Mouse (Mus musculus) colon, adult 2 months (tissue): ENCODE results near the gene Arv1. TPM values are rescaled to one million over a fixed set of nuclear protein-coding genes. Genes with fewer than 3 reads are reported as not detected.

Experiments
- polyA plus RNA-seq: library from polyadenylated mRNA; depleted of rRNA; stranded (reverse); fragments of >200 nt; gene quantifications from 2 replicates; pipeline ENCODE4 v1.2.3, GENCODE M21; 2012; rRNA removed

Gene Arv1
- 11.9 and 13.1 TPM in 2 replicates for polyA plus RNA-seq

DNA sequence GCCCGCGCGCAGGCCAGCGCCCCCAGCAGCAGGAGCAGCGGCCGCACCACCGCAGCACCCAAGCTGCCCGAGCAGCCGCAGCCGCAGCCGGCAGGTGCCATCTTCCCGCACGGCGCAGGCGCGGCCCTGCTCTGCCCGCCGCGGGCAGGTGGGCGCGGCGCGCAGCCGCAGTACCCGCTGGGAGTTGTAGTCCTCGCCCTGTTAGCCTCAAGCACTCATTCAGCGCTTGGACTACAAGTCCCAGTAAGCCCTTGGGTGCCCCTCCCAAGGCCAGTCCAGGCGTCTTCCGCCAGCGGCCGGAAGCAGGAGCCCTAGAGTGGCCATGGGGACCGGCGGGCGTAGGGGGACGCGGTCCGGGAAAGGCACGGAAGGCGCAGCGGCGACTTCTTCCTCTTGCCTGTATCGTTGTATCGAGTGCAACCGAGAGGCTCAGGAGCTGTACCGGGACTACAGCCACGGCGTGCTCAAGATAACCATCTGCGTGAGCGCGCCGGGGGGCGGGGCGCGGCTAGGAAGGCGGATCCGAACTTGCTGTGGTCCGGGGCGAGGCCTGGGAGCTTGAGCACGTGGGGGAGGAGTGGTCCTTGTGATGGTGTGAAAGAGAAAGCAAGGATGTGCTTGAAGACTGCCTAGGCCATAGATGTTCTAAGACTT lies at the start of gene Arv1, which contains the start of gene Ttc13:
Arv1 (plus strand) TSS at position 278 of the 654 bp plus-strand sequence.
Ttc13 (minus strand) TSS at position 122 of the 654 bp plus-strand sequence.

DNA sequence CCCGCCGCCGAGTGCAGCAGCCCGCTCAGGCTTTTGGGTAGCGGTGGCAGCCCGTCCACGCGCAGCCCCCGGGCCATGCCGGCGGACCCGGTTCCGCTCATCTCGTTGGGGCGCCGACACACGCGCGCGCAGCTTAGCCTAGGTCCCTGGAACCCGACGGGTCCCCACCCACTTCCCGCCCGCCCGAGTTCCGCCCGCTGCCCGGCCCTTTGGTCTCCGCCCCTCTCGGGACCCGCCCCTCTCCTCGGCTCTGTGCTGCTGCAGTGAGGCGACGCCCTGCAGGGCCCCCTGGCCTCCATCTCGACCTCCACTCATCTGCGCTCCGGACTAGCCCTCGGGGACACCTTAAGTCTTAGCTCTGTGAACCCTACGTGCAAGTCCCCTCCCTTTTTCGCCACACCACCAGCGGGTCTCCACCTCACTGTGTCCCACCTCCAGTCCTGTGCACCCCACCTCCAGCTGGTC lies 29.8 kb downstream of the Arv1 start, which contains the start of gene Fam89a:
Fam89a (minus strand) TSS at position 124 of the 465 bp plus-strand sequence.

Other genes with a start within 250 kb of the Arv1 start
- 29.7 and 32.2 TPM in 2 replicates for gene Cog2, start 201.4 kb upstream of the Arv1 start, polyA plus RNA-seq
- gene Agt, start 152.4 kb upstream of the Arv1 start, polyA plus RNA-seq = 54.4 and 75.4 TPM in 2 replicates
- gene Capn9, start 146.0 kb upstream of the Arv1 start, polyA plus RNA-seq = 37.5 and 45.4 TPM in 2 replicates
- gene 2310022B05Rik, start 58.8 kb upstream of the Arv1 start, polyA plus RNA-seq = 45.9 and 51.5 TPM in 2 replicates
- gene Ttc13, start 156 bp upstream of the Arv1 start, polyA plus RNA-seq = 15.4 and 15.5 TPM in 2 replicates
- gene Fam89a, start 29.7 kb downstream of the Arv1 start, polyA plus RNA-seq = 1.3 and 2.1 TPM in 2 replicates
- gene Trim67, start 71.0 kb downstream of the Arv1 start, polyA plus RNA-seq = 0.10 and 0.12 TPM in 2 replicates
- 28.0 and 28.5 TPM in 2 replicates for gene Gnpat, start 140.9 kb downstream of the Arv1 start, polyA plus RNA-seq
- 7.7 and 8.9 TPM in 2 replicates for gene 2810004N23Rik, start 141.0 kb downstream of the Arv1 start, polyA plus RNA-seq
- gene Exoc8, start 175.6 kb downstream of the Arv1 start, polyA plus RNA-seq = 12.6 and 13.5 TPM in 2 replicates
- gene Sprtn, start 175.7 kb downstream of the Arv1 start, polyA plus RNA-seq = 10.7 and 11.7 TPM in 2 replicates
- gene Egln1, start 227.2 kb downstream of the Arv1 start, polyA plus RNA-seq = 33.0 and 36.5 TPM in 2 replicates